Mouse (Mus musculus) c-Kit-negative CD71-positive TER-119-positive erythroid progenitor cells, embryonic 14.5 days (primary cell): Measurements from ENCODE around the gene Cenpv.

Experiments
- DNase-seq: peaks from one replicate; pipeline ENCODE4 v3.0.0-alpha.2; 2013; ENCODE audit warnings: low read depth, low spot score

Cenpv gene

DNA sequence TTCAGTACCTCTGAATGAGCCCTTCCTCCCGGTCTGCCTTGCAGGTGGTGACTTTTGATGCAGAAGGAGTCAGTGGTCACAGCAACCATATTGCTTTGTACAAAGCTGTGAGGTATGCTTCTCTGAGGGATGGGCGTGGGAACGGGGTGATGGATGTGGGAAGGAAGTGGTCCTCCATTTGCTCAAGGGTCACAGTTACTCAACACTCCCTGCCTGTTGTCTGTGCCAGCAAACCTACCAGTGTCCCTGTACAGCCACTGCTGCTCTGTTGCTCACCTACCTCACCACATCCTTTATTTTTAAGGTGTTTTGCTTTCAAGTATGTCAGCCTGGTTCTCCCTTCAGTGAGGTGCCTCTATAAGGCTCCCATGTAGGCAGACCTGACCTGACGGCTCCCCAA, 31.4 kb downstream of the Cenpv start:
- DNase-seq, result no peak

DNA sequence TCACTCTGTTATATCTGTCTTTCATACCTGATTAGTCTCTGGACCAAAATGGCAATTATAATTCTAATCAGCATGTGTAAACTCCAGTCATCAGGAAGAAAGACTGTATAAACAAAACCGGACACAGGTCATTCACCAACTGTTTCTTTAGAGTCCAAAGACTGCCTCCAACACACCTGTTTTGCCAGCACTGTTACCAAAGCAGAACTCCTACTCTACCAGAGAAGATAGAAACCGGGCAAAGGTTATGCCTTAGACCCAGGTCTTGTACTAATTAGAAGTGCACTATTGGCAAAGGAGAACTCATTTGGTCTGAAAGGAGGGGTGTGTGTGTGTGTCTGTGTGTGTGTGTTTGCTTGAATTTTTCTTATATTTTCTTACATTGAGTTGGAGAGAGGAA, 38.5 kb downstream of the Cenpv start:
- DNase-seq, result no peak

DNA sequence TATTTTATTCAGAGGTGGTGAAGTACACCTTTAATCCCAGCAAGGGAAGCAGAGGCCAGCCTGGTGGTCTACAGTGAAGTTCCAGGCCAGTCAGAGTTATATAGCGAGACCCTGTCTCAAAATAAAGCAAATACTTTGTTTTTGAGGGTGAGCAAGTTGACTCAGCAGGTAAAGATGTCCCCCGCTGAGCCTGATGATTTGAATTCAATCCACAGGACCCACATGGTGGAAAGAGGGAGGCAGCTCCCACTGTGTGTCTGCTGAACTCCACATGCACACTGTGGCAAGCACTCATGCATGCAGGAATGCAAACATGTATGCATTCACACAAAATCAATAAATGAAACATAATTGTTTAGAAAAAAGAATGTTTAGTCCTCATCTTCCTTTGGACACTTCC, 40.3 kb downstream of the Cenpv start:
- no peak for DNase-seq

DNA sequence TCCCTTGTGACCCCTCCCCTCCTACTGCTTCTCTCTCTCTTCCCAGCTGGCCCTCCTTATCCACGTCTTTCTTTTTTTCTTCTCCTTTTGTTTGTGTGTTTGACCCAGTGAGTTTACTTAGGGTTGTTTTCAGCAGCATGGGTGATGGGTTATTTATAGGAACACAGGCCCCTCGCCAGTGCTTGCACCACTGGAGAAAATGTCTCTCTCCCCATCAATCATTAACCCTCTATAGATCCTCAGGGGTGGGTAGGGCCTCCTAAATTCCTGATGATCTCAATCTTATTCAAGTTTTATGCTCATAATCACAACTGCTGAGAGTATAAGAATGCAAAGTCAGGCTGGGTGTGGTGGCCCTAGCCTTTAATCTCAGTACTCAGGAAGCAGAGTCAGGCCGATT, 41.9 kb downstream of the Cenpv start:
- DNase-seq, result no peak

DNA sequence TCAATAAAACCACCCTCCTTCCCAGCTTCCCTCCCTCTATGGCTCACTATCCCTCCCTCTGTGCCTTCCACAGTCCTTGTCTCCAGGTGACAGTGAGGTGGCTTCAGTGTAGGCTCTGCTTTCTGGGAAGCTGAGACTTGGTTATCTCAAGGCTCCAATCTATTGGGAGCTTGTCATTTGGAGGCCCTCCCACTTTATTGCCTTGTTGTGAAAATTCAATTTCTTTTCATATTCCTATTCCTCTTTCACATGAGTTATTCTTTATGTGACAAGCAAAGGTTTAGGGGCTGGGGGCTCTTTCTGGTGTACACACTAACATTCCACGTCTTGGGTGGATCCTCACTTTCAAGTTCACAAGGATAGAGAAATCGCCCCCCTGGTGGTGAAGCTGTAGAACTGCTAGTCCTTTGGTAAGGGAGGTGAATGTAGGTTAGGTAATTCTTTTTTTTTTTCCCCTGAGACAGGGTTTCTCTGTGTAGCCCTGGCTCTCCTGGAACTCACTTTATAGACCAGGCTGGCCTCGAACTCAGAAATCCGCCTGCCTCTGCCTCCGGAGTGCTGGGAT, 42.8 kb downstream of the Cenpv start:
- DNase-seq, result peak; percentile 32

DNA sequence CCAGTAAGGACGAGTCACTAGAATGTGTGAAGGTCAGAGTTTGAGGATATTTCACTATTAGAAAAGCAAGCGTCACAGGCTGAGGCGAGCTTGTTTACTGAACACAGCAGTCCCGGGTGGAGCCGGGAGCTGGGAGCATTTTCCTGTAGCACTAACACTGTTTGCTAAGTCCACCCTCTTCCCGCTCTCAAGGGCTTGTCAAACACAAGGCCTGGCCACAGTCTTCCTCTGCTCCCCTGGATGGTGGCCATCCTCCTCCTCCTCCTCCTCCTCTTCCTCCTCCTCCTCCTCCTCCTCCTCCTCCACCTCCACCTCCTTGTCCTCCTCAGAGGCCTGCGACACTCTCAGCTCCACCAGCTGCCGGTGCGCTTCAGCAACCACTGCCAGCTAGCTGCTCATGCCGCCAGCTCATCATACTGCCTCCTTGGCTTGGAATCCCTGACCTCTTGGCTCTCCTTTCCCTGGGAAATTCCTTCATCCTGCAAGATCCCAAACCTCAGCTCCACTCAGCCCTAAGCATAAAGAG, 43.7 kb downstream of the Cenpv start:
- no peak for DNase-seq

DNA sequence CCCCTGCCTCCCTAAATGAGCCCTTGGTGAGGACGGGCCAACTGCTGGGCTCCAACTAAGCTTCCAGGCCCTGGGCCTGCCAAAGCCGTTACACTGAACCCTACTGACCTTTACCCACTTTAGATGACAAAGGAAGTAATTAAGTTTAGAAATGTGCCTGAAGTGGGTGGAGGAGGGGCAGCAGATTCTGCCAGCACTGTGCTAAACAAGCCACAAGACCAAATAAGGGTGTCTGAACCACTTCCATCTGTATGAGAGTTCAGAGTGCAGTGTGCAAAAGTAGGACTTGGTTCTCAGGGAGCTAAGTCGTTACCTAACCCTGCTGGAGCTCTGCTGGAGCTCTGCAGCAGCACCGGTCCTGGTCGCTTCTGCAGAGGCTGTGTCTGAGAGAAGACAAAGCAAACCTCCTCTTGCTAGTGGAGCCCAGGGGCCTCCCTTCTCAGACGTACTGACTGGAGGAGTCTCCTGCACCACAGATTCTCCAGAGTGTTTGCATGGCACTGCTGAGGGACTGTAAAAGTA, 44.2 kb downstream of the Cenpv start:
- DNase-seq, result no peak

DNA sequence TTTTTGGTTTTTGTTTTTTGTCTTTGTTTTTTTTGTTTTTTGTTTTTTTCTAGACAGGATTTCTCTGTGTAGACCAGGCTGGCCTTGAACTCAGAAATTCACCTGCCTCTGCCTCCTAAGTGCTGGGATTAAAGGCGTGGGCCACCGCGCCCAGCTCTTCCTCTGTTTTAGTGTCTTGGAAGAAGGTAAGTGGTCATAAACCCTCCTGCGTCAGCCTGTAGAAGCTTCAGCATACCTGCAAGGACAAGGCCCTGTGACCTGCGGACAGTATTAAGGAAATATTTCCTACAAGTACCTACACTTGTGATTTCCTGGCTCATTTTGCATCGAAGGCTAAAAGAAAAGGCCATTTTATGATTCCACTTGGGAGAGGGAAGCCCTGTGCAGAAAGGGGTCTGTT, 45.4 kb downstream of the Cenpv start:
- DNase-seq, result no peak

DNA sequence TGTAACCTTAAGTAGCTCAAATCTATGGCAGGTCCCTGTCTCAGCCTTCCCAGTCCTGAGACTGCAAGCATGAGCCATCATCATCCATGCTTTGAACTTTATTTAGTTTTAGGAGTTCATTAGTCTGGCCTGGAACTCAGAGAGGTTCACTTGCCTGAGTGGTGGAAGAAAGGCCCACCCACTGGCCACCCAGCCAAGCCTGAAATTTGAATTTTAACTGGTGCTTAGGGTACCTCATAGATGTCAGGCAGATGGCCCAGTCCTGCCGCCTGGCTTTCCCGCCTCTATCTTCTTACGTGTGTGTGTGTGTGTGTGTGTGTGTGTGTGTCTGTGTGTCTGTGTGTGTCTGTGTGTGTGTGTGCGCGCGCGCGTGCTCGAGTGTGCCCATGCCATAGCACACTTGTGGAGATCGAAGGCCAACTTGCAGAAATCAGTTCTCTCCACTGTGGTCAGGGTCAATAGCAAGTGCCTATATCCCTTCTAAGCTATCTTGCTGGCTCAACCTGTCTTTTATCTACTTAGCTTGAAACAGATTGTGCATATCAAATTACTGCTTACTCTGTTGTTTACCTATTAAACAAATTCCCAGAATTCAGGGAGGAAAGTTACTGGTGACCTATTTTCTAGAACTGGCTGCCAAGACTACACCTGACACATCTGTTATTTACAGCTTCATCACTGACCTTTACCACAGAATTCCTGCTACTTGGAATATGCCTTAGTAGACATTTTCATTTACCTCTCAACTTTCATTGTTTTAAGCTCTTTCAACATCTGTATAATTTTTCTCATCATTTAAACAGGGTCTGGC, 51.3 kb downstream of the Cenpv start:
- DNase-seq, result no peak

DNA sequence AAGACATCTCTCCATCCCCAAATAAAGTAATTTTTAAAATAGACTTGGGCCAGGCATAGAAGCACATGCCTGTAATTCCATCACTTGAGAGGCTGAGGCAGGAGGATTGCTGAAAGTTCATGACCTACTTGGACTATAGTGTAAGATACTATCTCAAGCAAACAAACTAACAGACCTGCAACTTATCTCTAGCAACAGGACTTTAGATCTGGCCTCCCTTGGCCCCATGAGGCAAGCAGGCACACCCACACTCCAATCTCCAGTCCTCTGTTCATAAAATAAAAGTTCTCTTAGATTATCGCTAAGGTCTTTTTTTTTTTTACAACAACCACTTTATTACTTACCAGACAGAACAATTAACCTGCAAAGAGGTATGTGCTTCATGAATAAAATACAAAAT, 52.1 kb downstream of the Cenpv start:
- DNase-seq, result no peak

DNA sequence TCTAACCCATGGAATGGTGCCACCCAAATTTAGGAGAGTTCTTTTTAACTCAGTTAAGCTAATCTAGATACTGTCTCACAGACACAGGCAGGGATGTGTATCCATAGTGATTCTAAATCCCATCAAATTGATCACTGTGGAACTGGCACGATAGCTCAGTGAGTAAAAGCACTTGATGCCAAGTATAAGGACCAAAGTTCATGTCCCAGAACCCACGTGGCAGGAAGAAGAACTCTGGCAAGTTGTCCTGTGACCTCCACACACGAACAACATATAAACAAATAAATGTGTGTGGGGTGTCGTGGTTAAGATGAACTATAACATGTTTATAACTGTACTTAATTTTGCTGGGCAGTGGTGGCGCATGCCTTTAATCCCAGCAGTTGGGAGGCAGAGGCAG, 59.5 kb downstream of the Cenpv start:
- DNase-seq, result no peak

DNA sequence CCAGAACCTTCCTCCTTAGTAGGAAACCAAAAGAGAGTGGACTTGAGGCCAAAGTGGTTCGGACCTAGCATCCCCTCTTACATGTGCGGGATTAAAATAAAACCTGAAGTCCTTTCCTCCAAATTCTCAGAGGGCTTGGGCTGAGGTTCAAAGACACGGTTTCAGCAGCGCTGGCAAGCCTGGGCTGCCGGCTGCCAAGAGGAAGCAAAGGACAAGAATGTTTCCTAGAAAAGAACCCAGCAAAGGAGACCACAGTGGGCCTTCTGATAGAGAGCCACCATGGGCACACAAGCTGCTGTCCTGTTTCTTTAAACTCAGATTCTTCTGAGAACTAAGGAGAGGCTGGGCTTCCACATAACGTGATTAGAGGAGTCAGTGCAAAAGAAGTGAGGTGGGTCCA, 60.1 kb downstream of the Cenpv start:
- no peak for DNase-seq

DNA sequence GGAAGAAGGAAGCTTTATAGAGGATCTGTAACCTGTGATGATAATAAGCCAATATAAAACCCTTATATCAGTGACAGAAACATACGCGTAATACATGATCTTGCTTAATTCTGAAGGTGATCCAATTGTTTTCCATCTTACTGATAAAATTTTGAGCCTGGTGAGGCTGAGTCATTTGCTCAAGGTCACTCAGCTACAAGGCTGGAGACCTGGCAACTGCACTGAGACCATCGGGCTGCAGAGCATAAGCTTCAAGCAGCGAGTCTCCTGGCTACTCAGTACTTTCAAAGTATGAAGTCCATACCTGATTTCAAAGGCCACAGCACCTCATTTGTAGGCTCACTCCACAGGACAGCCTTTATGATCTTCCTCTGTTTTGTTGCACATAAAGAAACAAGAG, 62.9 kb downstream of the Cenpv start:
- DNase-seq, result no peak
